Mouse (Mus musculus) forebrain, embryonic 16.5 days (tissue): ENCODE data around the gene Mmrn2. TPM values are rescaled to one million over a fixed set of nuclear protein-coding genes. Genes with fewer than 3 reads are reported as not detected.

Experiments
- ATAC-seq: fragments of 200-750 bp; cut with Nextera tagmentation; 2 replicates; pipeline ENCODE4 v1.8.0; 2017; ENCODE audit warnings: mild to moderate bottlenecking, moderate library complexity
- H3K27ac ChIP-seq: fragments of 300-500 bp; sonication (generic); 2 replicates; pipeline ENCODE4 v1.5.1; 2014; ENCODE audit warnings: low read length, control low read depth
- H3K27me3 ChIP-seq: fragments of 300-500 bp; sonication (generic); replicated peaks from 2 replicates; pipeline ENCODE4 v1.6.1; 2014; ENCODE audit warnings: low read length; ENCODE audit not compliant: control insufficient read depth, insufficient read depth
- H3K36me3 ChIP-seq: fragments of 300-500 bp; sonication (generic); 2 replicates; pipeline ENCODE4 v1.6.1; 2014; ENCODE audit not compliant: control insufficient read depth, insufficient read depth
- H3K4me1 ChIP-seq: fragments of 300-500 bp; sonication (generic); replicated peaks from 2 replicates; pipeline ENCODE4 v1.6.1; 2014; ENCODE audit warnings: low read length; ENCODE audit not compliant: control insufficient read depth, insufficient read depth
- H3K4me2 ChIP-seq: fragments of 300-500 bp; sonication (generic); 2 replicates; pipeline ENCODE4 v1.6.1; 2014; ENCODE audit warnings: mild to moderate bottlenecking, low read length, control low read depth
- H3K4me3 ChIP-seq: fragments of 300-500 bp; sonication (generic); replicated peaks from 2 replicates; pipeline ENCODE4 v1.5.1; 2014; ENCODE audit warnings: mild to moderate bottlenecking, low read length, control low read depth
- H3K9ac ChIP-seq: fragments of 300-500 bp; sonication (generic); replicated peaks from 2 replicates; pipeline ENCODE4 v1.6.1; 2014; ENCODE audit warnings: low read depth, low read length, control low read depth
- H3K9me3 ChIP-seq: fragments of 300-500 bp; sonication (generic); 2 replicates; pipeline ENCODE4 v1.6.1; 2016; ENCODE audit warnings: low read length; ENCODE audit not compliant: control insufficient read depth
- WGBS: fragments of 180-500 bp; shearing (Covaris S2); extraction: QIAGEN DNeasy Blood & Tissue Kit; methylation state at CpG from one replicate; pipeline ENCODE4 v1.1.7; 2014; 5-methylcytosine and 5-hydroxymethylcytosine counted together
- polyA plus RNA-seq: library from polyadenylated mRNA; unstranded; fragments of >200 nt; fragmentation: Nextera tagmentation; extraction: Ambion mirVana; gene quantifications from 2 replicates; pipeline ENCODE4 v1.2.1, GENCODE M21; 2015

Mmrn2 gene
- polyA plus RNA-seq, 1 experiment from 2014 or later, result 3.9 TPM

- no peak for ATAC-seq
- no peaks in the 10 kb centered on the region for H3K27me3 ChIP-seq
- 93% methylated on average over 8 of the region's 9 CpGs for WGBS
- no peak overlapping the region for H3K27ac ChIP-seq
- H3K4me3 ChIP-seq, result no peak overlapping the region
- no peak overlapping the region for H3K4me2 ChIP-seq
- H3K9ac ChIP-seq, result no peak overlapping the region
- no peaks in the 10 kb centered on the region for H3K36me3 ChIP-seq
- H3K9me3 ChIP-seq, result no peaks in the 10 kb centered on the region
- peaks cover 7% of the 10 kb centered on the region for H3K4me1 ChIP-seq
These were observed 7.8 kb downstream of the Mmrn2 start for GRCm38 (mm10) chr14:34382921-34383704.

DNA sequence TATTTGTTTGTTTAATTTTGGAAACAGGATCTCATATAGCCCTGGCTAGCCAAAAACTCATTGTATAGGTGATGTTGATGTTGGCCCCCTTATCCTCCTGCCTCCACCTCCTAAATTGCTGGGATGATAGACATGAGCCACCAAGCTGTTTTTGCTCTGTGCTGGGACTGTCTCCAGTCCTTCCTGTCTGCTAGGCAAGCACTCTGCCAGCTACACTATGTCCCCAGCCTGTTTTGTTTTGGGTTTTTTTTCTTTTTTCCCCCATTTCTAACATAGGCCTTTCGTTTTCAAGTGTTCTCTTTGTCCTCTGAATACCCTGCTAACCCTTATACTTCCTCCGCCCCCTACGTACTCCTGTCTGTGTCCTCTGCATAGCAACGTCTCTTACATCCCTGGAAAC, 18.0 kb downstream of the Mmrn2 start:
- H3K4me1 ChIP-seq, result peaks cover 5% of the 10 kb centered on the region; the same call in 1 of the 2 replicates
- H3K4me3 ChIP-seq, result no peak overlapping the region
- no peak overlapping the region for H3K27ac ChIP-seq
- no peak overlapping the region for H3K4me2 ChIP-seq
- H3K36me3 ChIP-seq, result no peaks in the 10 kb centered on the region
- H3K27me3 ChIP-seq, result no peaks in the 10 kb centered on the region
- no peak overlapping the region for H3K9ac ChIP-seq
- WGBS, result 36% methylated on average over 4 of the region's 4 CpGs
- no peaks in the 10 kb centered on the region for H3K9me3 ChIP-seq
- peak; percentile 64 for ATAC-seq

DNA sequence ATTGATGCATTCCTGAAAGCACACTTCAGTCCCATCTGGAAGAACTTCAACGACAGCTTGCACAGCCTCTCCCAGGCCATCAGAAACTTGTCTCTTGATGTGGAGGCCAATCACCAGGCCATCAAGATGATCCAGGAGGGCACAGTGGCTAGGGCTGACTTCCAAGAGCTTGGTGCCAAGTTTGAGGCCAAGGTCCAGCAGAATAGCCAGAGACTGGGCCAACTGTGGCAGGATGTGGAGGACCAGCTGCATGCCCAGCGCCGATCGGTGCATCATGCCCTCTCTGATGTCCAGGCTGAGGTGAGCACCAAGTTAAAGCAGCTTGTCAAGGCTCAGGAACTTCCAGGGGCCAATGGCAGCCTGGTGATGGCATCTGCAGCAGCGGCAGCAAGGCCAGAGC, 22.6 kb downstream of the Mmrn2 start:
- Histone ChIP-seq H3K9ac (no peak overlapping the region), H3K27ac (no peak overlapping the region), H3K9me3 (no peaks in the 10 kb centered on the region), H3K4me3 (no peak overlapping the region), H3K27me3 (no peaks in the 10 kb centered on the region), H3K4me2 (no peak overlapping the region), H3K36me3 (peaks cover 3% of the 10 kb centered on the region; the same call in 1 of the 2 replicates), H3K4me1 (peaks cover 5% of the 10 kb centered on the region; the same call in 1 of the 2 replicates)
- 84% methylated on average over 5 of the region's 5 CpGs for whole genome bisulfite sequencing
- no peak for ATAC-seq

- Histone ChIP-seq H3K27ac (no peak overlapping the region), H3K4me2 (no peak overlapping the region), H3K9me3 (no peaks in the 10 kb centered on the region), H3K36me3 (peaks cover 3% of the 10 kb centered on the region), H3K9ac (no peak overlapping the region), H3K27me3 (no peaks in the 10 kb centered on the region), H3K4me3 (no peak overlapping the region), H3K4me1 (no peaks in the 10 kb centered on the region)
- 93% methylated on average over 21 of the region's 21 CpGs for WGBS
- no peak for ATAC-seq
These were observed 23.6 kb downstream of the Mmrn2 start for GRCm38 (mm10) chr14:34398901-34399300.

- 98% methylated on average over 6 of the region's 6 CpGs for WGBS
- Histone ChIP-seq H3K4me2 (no peak overlapping the region), H3K27ac (no peak overlapping the region), H3K4me3 (no peak overlapping the region), H3K4me1 (no peaks in the 10 kb centered on the region), H3K36me3 (peaks cover 3% of the 10 kb centered on the region), H3K9me3 (no peaks in the 10 kb centered on the region), H3K27me3 (no peaks in the 10 kb centered on the region), H3K9ac (no peak overlapping the region)
- no peak for ATAC-seq
These were observed 24.0 kb downstream of the Mmrn2 start for GRCm38 (mm10) chr14:34399301-34399700.

- no peaks in the 10 kb centered on the region for H3K27me3 ChIP-seq
- no peak for ATAC-seq
- H3K4me1 ChIP-seq, result no peaks in the 10 kb centered on the region
- no peak overlapping the region for H3K4me3 ChIP-seq
- H3K4me2 ChIP-seq, result no peak overlapping the region
- H3K9me3 ChIP-seq, result no peaks in the 10 kb centered on the region
- H3K27ac ChIP-seq, result no peak overlapping the region
- H3K36me3 ChIP-seq, result peaks cover 5% of the 10 kb centered on the region
- no peak overlapping the region for H3K9ac ChIP-seq
- WGBS, result 94% methylated on average over 3 of the region's 3 CpGs
These were observed 24.8 kb downstream of the Mmrn2 start for GRCm38 (mm10) chr14:34400021-34400420.

DNA sequence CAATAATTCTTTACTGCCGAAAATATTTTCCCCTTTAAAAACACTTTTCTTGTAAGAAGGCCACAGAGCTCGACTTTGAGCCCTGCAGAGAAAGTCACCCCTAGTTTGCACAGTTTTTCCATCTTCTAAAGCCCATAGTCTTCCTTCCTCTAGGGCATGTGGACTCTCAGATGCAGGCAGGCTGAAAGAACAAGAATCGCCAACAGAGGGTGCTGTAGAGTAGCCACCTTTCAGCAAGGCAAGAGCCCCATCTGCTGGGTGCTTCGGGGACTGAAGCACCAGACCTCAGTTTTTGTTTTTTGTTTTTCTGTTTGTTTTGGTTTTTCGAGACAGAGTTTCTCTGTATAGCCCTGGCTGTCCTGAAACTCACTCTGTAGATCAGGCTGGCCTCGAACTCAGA, 25.9 kb downstream of the Mmrn2 start:
- Histone ChIP-seq H3K4me1 (no peaks in the 10 kb centered on the region), H3K4me3 (no peak overlapping the region), H3K27ac (no peak overlapping the region), H3K36me3 (peaks cover 5% of the 10 kb centered on the region), H3K9me3 (no peaks in the 10 kb centered on the region), H3K9ac (no peak overlapping the region), H3K4me2 (no peak overlapping the region), H3K27me3 (no peaks in the 10 kb centered on the region)
- no peak for ATAC-seq
- WGBS, result 58% methylated on average over 6 of the region's 6 CpGs

- no peak overlapping the region for H3K4me3 ChIP-seq
- no peak overlapping the region for H3K4me2 ChIP-seq
- H3K9ac ChIP-seq, result no peak overlapping the region
- H3K9me3 ChIP-seq, result no peaks in the 10 kb centered on the region
- ATAC-seq, result no peak
- 86% methylated on average over 8 of the region's 8 CpGs for WGBS
- no peaks in the 10 kb centered on the region for H3K4me1 ChIP-seq
- H3K36me3 ChIP-seq, result peaks cover 12% of the 10 kb centered on the region
- H3K27ac ChIP-seq, result no peak overlapping the region
- no peaks in the 10 kb centered on the region for H3K27me3 ChIP-seq
These were observed 27.6 kb downstream of the Mmrn2 start for GRCm38 (mm10) chr14:34402871-34403270.

- H3K9me3 ChIP-seq, result no peaks in the 10 kb centered on the region
- H3K4me1 ChIP-seq, result no peaks in the 10 kb centered on the region
- no peak overlapping the region for H3K27ac ChIP-seq
- H3K4me2 ChIP-seq, result no peak overlapping the region
- no peak overlapping the region for H3K9ac ChIP-seq
- peaks cover 12% of the 10 kb centered on the region for H3K36me3 ChIP-seq
- 95% methylated on average over 7 of the region's 7 CpGs for WGBS
- H3K4me3 ChIP-seq, result no peak overlapping the region
- no peak for ATAC-seq
- H3K27me3 ChIP-seq, result no peaks in the 10 kb centered on the region
These were observed 28.2 kb downstream of the Mmrn2 start for GRCm38 (mm10) chr14:34403424-34403823.
